Mouse (Mus musculus) neural tube, embryonic 14.5 days (tissue): ENCODE data around the gene Ripply3. TPM values are rescaled to one million over a fixed set of nuclear protein-coding genes. Genes with fewer than 3 reads are reported as not detected.

Experiments
- ATAC-seq: fragments of 200-750 bp; cut with Nextera tagmentation; 2 replicates; pipeline ENCODE4 v1.8.0; 2017; ENCODE audit warnings: low read depth, mild to moderate bottlenecking, moderate TSS enrichment, moderate library complexity
- H3K27ac ChIP-seq: fragments of 300-500 bp; sonication (generic); 2 replicates; pipeline ENCODE4 v1.5.1; 2014; ENCODE audit warnings: low read depth, mild to moderate bottlenecking, control low read depth, low read length, moderate library complexity, mixed read lengths
- H3K27me3 ChIP-seq: fragments of 300-500 bp; sonication (generic); 2 replicates; pipeline ENCODE4 v1.6.1; 2014; ENCODE audit warnings: low read length; ENCODE audit not compliant: control insufficient read depth, insufficient read depth
- H3K36me3 ChIP-seq: fragments of 300-500 bp; sonication (generic); 2 replicates; pipeline ENCODE4 v1.6.1; 2014; ENCODE audit warnings: low read length, mixed read lengths; ENCODE audit not compliant: control insufficient read depth, insufficient read depth
- H3K4me1 ChIP-seq: fragments of 300-500 bp; sonication (generic); 2 replicates; pipeline ENCODE4 v1.6.1; 2014; ENCODE audit warnings: low read length; ENCODE audit not compliant: control insufficient read depth, insufficient read depth
- H3K4me2 ChIP-seq: fragments of 300-500 bp; sonication (generic); 2 replicates; pipeline ENCODE4 v1.6.1; 2014; ENCODE audit warnings: mild to moderate bottlenecking, low read depth, low read length, control low read depth
- H3K4me3 ChIP-seq: fragments of 300-500 bp; sonication (generic); 2 replicates; pipeline ENCODE4 v1.5.1; 2014; ENCODE audit warnings: low read depth, low read length, control low read depth, mixed read lengths
- H3K9ac ChIP-seq: fragments of 300-500 bp; sonication (generic); replicated peaks from 2 replicates; pipeline ENCODE4 v1.6.1; 2014; ENCODE audit warnings: low read depth, mild to moderate bottlenecking, control low read depth, low read length, mixed read lengths
- H3K9me3 ChIP-seq: fragments of 300-500 bp; sonication (generic); 2 replicates; pipeline ENCODE4 v1.6.1; 2016; ENCODE audit warnings: low read length; ENCODE audit not compliant: control insufficient read depth
- WGBS: fragments of 180-500 bp; shearing (Covaris S2); extraction: QIAGEN DNeasy Blood & Tissue Kit; methylation state at CpG from one replicate; pipeline ENCODE4 v1.1.7; 2014; 5-methylcytosine and 5-hydroxymethylcytosine counted together
- polyA plus RNA-seq: library from polyadenylated mRNA; unstranded; fragments of >200 nt; fragmentation: Nextera tagmentation; extraction: Ambion mirVana; gene quantifications from 2 replicates; pipeline ENCODE4 v1.2.1, GENCODE M21; 2014

The Ripply3 gene
- polyA plus RNA-seq, 1 experiment from 2014 or later, result 0.52 TPM

DNA sequence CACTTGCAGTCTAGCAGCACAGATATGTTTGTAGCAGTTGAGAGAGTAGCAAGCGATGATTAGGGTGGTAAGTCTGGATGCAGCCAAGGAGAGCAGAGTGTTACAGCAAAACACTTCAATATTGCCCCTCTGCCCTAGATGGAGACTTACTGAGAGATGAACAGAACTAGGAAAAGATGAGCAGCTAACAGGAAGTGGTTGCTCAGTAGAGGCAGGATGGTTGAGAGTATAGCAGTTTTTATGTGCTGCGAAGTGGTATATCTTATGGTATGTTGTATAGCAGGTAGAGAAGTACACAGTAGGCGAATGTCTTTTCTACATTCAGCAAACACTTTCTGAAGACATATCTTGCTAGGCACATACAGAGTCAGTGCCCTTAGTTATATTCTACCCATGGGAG is 55.1 kb downstream of the Ripply3 start:
- no peak overlapping the region for H3K4me2 ChIP-seq
- WGBS, result 96% methylated on average over 3 of the region's 3 CpGs
- H3K36me3 ChIP-seq, result no peaks in the 10 kb centered on the region
- no peaks in the 10 kb centered on the region for H3K9me3 ChIP-seq
- no peak overlapping the region for H3K4me3 ChIP-seq
- H3K27me3 ChIP-seq, result no peaks in the 10 kb centered on the region
- no peak for ATAC-seq
- no peak overlapping the region for H3K9ac ChIP-seq
- H3K27ac ChIP-seq, result no peak overlapping the region
- H3K4me1 ChIP-seq, result no peaks in the 10 kb centered on the region

Other genes starting within 250 kb of the Ripply3 start
- 0.08 TPM in 1 of 2 replicates, not detected in the other for gene Sim2, start 243.5 kb upstream of the Ripply3 start, polyA plus RNA-seq
- gene Hlcs, start 14.8 kb upstream of the Ripply3 start, polyA plus RNA-seq, result 7.6 and 8.2 TPM in 2 replicates
- 1,057 and 1,226 TPM in 2 replicates for gene Ttc3, start 42.2 kb downstream of the Ripply3 start, polyA plus RNA-seq
- gene Pigp, start 43.4 kb downstream of the Ripply3 start, polyA plus RNA-seq, result 89.3 and 92.0 TPM in 2 replicates
- gene Vps26c, start 198.4 kb downstream of the Ripply3 start, polyA plus RNA-seq, result 95.4 and 101 TPM in 2 replicates
- gene Dyrk1a, start 241.6 kb downstream of the Ripply3 start, polyA plus RNA-seq, result 13.9 and 15.9 TPM in 2 replicates